Mouse (Mus musculus): ENCODE data around the gene Khdc1b. TPM values are rescaled to one million over a fixed set of nuclear protein-coding genes. Genes with fewer than 3 reads are reported as not detected.

Khdc1b gene
- not detected for polyA plus RNA-seq (2014; fragmentation: Illumina TruSeq; extraction: RNeasy Lipid Tissue Mini Kit (QIAGEN cat#74804); ENCODE audit: low read depth, low replicate concordance)

DNA sequence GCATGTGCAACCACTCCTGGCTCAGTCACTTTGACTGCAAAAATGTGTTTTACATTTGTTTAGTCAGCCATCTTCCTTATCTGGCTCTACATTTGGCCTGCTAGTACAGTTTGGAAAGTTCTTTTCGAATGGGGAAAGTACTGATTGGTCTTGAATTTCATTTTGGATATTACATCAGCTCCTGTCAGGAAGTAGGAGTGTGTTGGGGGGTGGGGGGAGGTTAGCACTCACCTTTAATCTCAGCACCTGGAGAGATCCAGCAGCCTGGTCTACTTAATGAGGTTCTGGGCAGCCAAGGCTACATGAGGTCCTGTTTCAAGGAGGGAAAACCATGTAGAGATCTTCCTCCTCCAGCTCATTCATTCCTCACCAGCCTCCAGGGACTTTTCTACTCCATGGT lies at the start of gene Khdc1b:
Gene Khdc1b, plus strand, starts transcription at position 301 of the 400 bp plus-strand sequence.

DNA sequence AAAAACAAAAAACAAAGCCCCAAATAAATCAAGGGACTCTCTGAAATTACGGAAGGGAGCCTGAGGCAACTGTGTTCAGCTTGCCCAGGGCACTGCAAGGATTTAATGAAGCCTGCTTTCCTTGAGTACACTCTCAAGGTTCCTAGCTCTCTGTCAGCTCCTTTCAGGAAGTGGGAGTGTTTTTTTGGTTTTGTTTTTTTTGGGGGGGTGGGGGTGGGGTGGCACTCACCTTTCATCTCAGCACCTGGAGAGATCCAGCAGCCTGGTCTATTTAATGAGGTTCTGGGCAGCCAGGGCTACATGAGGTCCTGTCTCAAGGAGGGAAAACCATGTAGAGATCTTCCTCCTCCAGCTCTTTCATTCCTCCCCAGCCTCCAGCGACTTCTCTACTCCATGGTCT lies 34.0 kb upstream of the Khdc1b start, which contains the start of gene Khdc1a:
Gene Khdc1a, plus strand, starts transcription at position 301 of the 400 bp plus-strand sequence.

DNA sequence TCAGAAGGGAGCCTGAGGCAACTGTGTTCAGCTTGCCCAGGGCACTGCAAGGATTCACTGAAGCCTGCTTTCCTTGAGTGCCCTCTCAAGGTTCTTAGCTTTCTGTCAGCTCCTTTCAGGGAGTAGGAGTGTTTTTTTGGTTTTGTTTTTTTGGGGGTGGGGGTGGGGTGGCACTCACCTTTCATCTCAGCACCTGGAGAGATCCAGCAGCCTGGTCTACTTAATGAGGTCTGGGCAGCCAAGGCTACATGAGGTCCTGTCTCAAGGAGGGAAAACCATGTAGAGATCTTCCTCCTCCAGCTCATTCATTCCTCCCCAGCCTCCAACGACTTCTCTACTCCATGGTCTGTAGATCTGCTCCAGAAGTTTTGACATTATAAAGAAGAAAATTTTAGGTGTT lies 15.3 kb upstream of the Khdc1b start, which contains the start of gene Khdc1c:
Gene Khdc1c, plus strand, starts transcription at position 301 of the 400 bp plus-strand sequence.

Other genes starting within 250 kb of the Khdc1b start
- 16.3 TPM for gene Tmem14a, start 165.0 kb upstream of the Khdc1b start, polyA plus RNA-seq (2014; fragmentation: Illumina TruSeq; extraction: RNeasy Lipid Tissue Mini Kit (QIAGEN cat#74804); ENCODE audit: low read depth, low replicate concordance)
- gene Gsta3, start 143.0 kb upstream of the Khdc1b start, polyA plus RNA-seq (2014; fragmentation: Illumina TruSeq; extraction: RNeasy Lipid Tissue Mini Kit (QIAGEN cat#74804); ENCODE audit: low read depth, low replicate concordance), result 17.3 TPM
- gene Khdc1a, start 33.9 kb upstream of the Khdc1b start, polyA plus RNA-seq (2014; fragmentation: Illumina TruSeq; extraction: RNeasy Lipid Tissue Mini Kit (QIAGEN cat#74804); ENCODE audit: low read depth, low replicate concordance), result 5.3 TPM
- not detected for gene Khdc1c, start 15.2 kb upstream of the Khdc1b start, polyA plus RNA-seq (2014; fragmentation: Illumina TruSeq; extraction: RNeasy Lipid Tissue Mini Kit (QIAGEN cat#74804); ENCODE audit: low read depth, low replicate concordance)